Mouse (Mus musculus) stomach, postnatal 0 days (tissue): ENCODE results near the gene Xaf1. TPM values are rescaled to one million over a fixed set of nuclear protein-coding genes. Genes with fewer than 3 reads are reported as not detected.

Source experiments
- ATAC-seq: fragments of 200-750 bp; cut with Nextera tagmentation; 2 replicates; pipeline ENCODE4 v1.8.0; 2017; ENCODE audit not compliant: low FRiP score, low TSS enrichment
- DNase-seq: peaks from one replicate; pipeline ENCODE4 v3.0.0-alpha.2; 2016; ENCODE audit warnings: low spot score
- H3K27ac ChIP-seq: fragments of 300-500 bp; sonication (generic); replicated peaks from 2 replicates; pipeline ENCODE4 v1.5.1; 2014; ENCODE audit warnings: mild to moderate bottlenecking, control low read depth
- H3K27me3 ChIP-seq: fragments of 300-500 bp; sonication (generic); 2 replicates; pipeline ENCODE4 v1.6.1; 2014; ENCODE audit warnings: low read length; ENCODE audit not compliant: control insufficient read depth, insufficient read depth
- H3K36me3 ChIP-seq: fragments of 300-500 bp; sonication (generic); 2 replicates; pipeline ENCODE4 v1.6.1; 2014; ENCODE audit warnings: low read length, mixed read lengths; ENCODE audit not compliant: control insufficient read depth, insufficient read depth
- H3K4me1 ChIP-seq: fragments of 300-500 bp; sonication (generic); replicated peaks from 2 replicates; pipeline ENCODE4 v1.6.1; 2014; ENCODE audit warnings: antibody characterized with exemption; ENCODE audit not compliant: control insufficient read depth, insufficient read depth
- H3K4me2 ChIP-seq: fragments of 300-500 bp; sonication (generic); replicated peaks from 2 replicates; pipeline ENCODE4 v1.6.1; 2014; ENCODE audit warnings: low read depth, mild to moderate bottlenecking, control low read depth, moderate library complexity
- H3K4me3 ChIP-seq: fragments of 300-500 bp; sonication (generic); 2 replicates; pipeline ENCODE4 v1.5.1; 2014; ENCODE audit warnings: low read depth, low read length, control low read depth
- H3K9ac ChIP-seq: fragments of 300-500 bp; sonication (generic); 2 replicates; pipeline ENCODE4 v1.6.1; 2014; ENCODE audit warnings: mild to moderate bottlenecking, low read length, control low read depth, mixed read lengths
- H3K9me3 ChIP-seq: fragments of 300-500 bp; sonication (generic); 2 replicates; pipeline ENCODE4 v1.6.1; 2016; ENCODE audit warnings: low read length; ENCODE audit not compliant: control insufficient read depth
- CTCF ChIP-seq: IDR thresholded peaks from 2 replicates; pipeline ENCODE4 v1.5.1; 2016; ENCODE audit warnings: antibody characterized with exemption, low read depth, mild to moderate bottlenecking, moderate library complexity
- EP300 ChIP-seq: optimal IDR thresholded peaks from 2 replicates; pipeline ENCODE3; 2016; ENCODE audit warnings: antibody characterized with exemption
- WGBS: fragments of 180-500 bp; shearing (Covaris S2); extraction: QIAGEN DNeasy Blood & Tissue Kit; methylation state at CpG from one replicate; pipeline ENCODE4 v1.1.7; 2014; 5-methylcytosine and 5-hydroxymethylcytosine counted together
- polyA plus RNA-seq: library from polyadenylated mRNA; unstranded; fragments of >200 nt; fragmentation: Nextera tagmentation; extraction: Ambion mirVana; gene quantifications from 2 replicates; pipeline ENCODE4 v1.2.1, GENCODE M21; 2015

Gene Xaf1
- polyA plus RNA-seq, 1 experiment from 2014 or later: 23.3 TPM

GRCm38 (mm10) chr11:72361385-72362346 lies 60.2 kb downstream of the Xaf1 start:
- Histone ChIP-seq H3K4me3 (peak overlapping the region; percentile 42), H3K27ac (no peak overlapping the region), H3K36me3 (no peaks in the 10 kb centered on the region), H3K4me1 (no peaks in the 10 kb centered on the region), H3K9me3 (no peaks in the 10 kb centered on the region), H3K4me2 (peak overlapping the region; percentile 81), H3K9ac (peak overlapping the region; percentile 47), H3K27me3 (no peaks in the 10 kb centered on the region)
- DNase-seq (peak; percentile 63), ATAC-seq (no peak)
- no peak for TF ChIP-seq EP300
- no peak for TF ChIP-seq CTCF
- 6% methylated on average over 42 of the region's 42 CpGs for WGBS

- H3K36me3 ChIP-seq: no peaks in the 10 kb centered on the region
Measured at GRCm38 (mm10) chr11:72362347-72362741, 60.9 kb downstream of the Xaf1 start, which contains the start of gene Tekt1. TSS of gene Tekt1 (minus strand) at chr11:72362442.

More at GRCm38 (mm10) chr11:72362347-72362741, 60.9 kb downstream of the Xaf1 start, which contains the start of gene Tekt1:
- DNase-seq (no peak), ATAC-seq (no peak)
- Histone ChIP-seq H3K4me1 (no peaks in the 10 kb centered on the region), H3K9me3 (no peaks in the 10 kb centered on the region), H3K4me2 (peak within 1 kb of the TSS; percentile 81), H3K4me3 (peak within 1 kb of the TSS; percentile 42), H3K27ac (no peak within 1 kb of the TSS), H3K9ac (peak within 1 kb of the TSS; percentile 47), H3K27me3 (no peaks in the 10 kb centered on the region)
- TF ChIP-seq EP300 (no peak), CTCF (no peak)
- WGBS: 32% methylated on average over 10 of the region's 10 CpGs

Other genes starting within 250 kb of the Xaf1 start
- gene Pitpnm3, start 165.9 kb upstream of the Xaf1 start, polyA plus RNA-seq: 1.2 and 1.3 TPM in 2 replicates
- 0.06 and 0.10 TPM in 2 replicates for gene Gm43951, start 94.8 kb upstream of the Xaf1 start, polyA plus RNA-seq
- 4.8 and 7.2 TPM in 2 replicates for gene 4933427D14Rik, start 94.2 kb upstream of the Xaf1 start, polyA plus RNA-seq
- 271 TPM in 2 replicates for gene Txndc17, start 94.1 kb upstream of the Xaf1 start, polyA plus RNA-seq
- gene Med31, start 86.0 kb upstream of the Xaf1 start, polyA plus RNA-seq: 25.8 and 28.1 TPM in 2 replicates
- 0.06 and 0.12 TPM in 2 replicates for gene Slc13a5, start 34.4 kb upstream of the Xaf1 start, polyA plus RNA-seq
- not detected in 2 replicates for gene Fbxo39, start 12.8 kb downstream of the Xaf1 start, polyA plus RNA-seq
- gene Tekt1, start 60.8 kb downstream of the Xaf1 start, polyA plus RNA-seq: 0.13 TPM in 1 of 2 replicates, not detected in the other
- 25.8 and 26.9 TPM in 2 replicates for gene Smtnl2, start 110.1 kb downstream of the Xaf1 start, polyA plus RNA-seq
- gene Ggt6, start 133.9 kb downstream of the Xaf1 start, polyA plus RNA-seq: 12.9 and 13.0 TPM in 2 replicates
- gene Mybbp1a, start 139.7 kb downstream of the Xaf1 start, polyA plus RNA-seq: 52.2 and 57.6 TPM in 2 replicates
- gene Spns2, start 188.3 kb downstream of the Xaf1 start, polyA plus RNA-seq: 23.6 and 29.6 TPM in 2 replicates
- gene Spns3, start 248.9 kb downstream of the Xaf1 start, polyA plus RNA-seq: 0.75 and 1.0 TPM in 2 replicates